Mouse (Mus musculus): ENCODE measurements around the gene Higd1a.
A peak's percentile ranks its signal among the peaks of the same experiment; 100 is the strongest.

Higd1a gene

GRCm38 (mm10) chr9:121838008-121838407 is 20.2 kb downstream of the Higd1a start:
- no peak for DNase-seq (ENCODE audit: low read depth)

GRCm38 (mm10) chr9:121833825-121834224 is 24.3 kb downstream of the Higd1a start:
- DNase-seq (ENCODE audit: low read depth) = no peak

- DNase-seq (ENCODE audit: low read depth) = peak; percentile 86
Measured at GRCm38 (mm10) chr9:121830956-121831293, 27.2 kb downstream of the Higd1a start.

- peak; percentile 61 for DNase-seq (ENCODE audit: low read depth)
Measured at GRCm38 (mm10) chr9:121830243-121830955, 27.8 kb downstream of the Higd1a start.

GRCm38 (mm10) chr9:121829270-121829992 is 28.7 kb downstream of the Higd1a start:
- no peak for DNase-seq (ENCODE audit: low read depth)

- DNase-seq (ENCODE audit: low read depth) = no peak
Measured at GRCm38 (mm10) chr9:121828314-121828713, 29.8 kb downstream of the Higd1a start.

- DNase-seq (ENCODE audit: low read depth) = no peak
Measured at GRCm38 (mm10) chr9:121826356-121826755, 31.8 kb downstream of the Higd1a start.

- DNase-seq (ENCODE audit: low read depth) = no peak
Measured at GRCm38 (mm10) chr9:121823991-121824390, 34.2 kb downstream of the Higd1a start.

GRCm38 (mm10) chr9:121823051-121823450 is 35.1 kb downstream of the Higd1a start:
- DNase-seq (ENCODE audit: low read depth) = no peak

GRCm38 (mm10) chr9:121822585-121822991 is 35.6 kb downstream of the Higd1a start:
- no peak for DNase-seq (ENCODE audit: low read depth)

GRCm38 (mm10) chr9:121820765-121821164 is 37.4 kb downstream of the Higd1a start:
- no peak for DNase-seq (ENCODE audit: low read depth)

- no peak for DNase-seq (ENCODE audit: low read depth)
Measured at GRCm38 (mm10) chr9:121819771-121820471, 38.2 kb downstream of the Higd1a start.

- no peak for DNase-seq (ENCODE audit: low read depth)
Measured at GRCm38 (mm10) chr9:121819073-121819770, 38.9 kb downstream of the Higd1a start.

GRCm38 (mm10) chr9:121815183-121815582 is 43.0 kb downstream of the Higd1a start:
- DNase-seq (ENCODE audit: low read depth) = no peak

- no peak for DNase-seq (ENCODE audit: low read depth)
Measured at GRCm38 (mm10) chr9:121810081-121810821, 47.9 kb downstream of the Higd1a start.

GRCm38 (mm10) chr9:121808511-121808910 is 49.7 kb downstream of the Higd1a start:
- DNase-seq (ENCODE audit: low read depth) = no peak

- DNase-seq (ENCODE audit: low read depth) = no peak
Measured at GRCm38 (mm10) chr9:121807947-121808346, 50.2 kb downstream of the Higd1a start.

GRCm38 (mm10) chr9:121807546-121807945 is 50.6 kb downstream of the Higd1a start:
- DNase-seq (ENCODE audit: low read depth) = no peak

- no peak for DNase-seq (ENCODE audit: low read depth)
Measured at GRCm38 (mm10) chr9:121802747-121803146, 55.4 kb downstream of the Higd1a start.

GRCm38 (mm10) chr9:121798887-121799520 is 59.2 kb downstream of the Higd1a start:
- no peak for DNase-seq (ENCODE audit: low read depth)
